Mouse (Mus musculus) left cerebral cortex, postnatal 4 days (tissue): ENCODE results near the gene Lrfn1. TPM values are rescaled to one million over a fixed set of nuclear protein-coding genes. Genes with fewer than 3 reads are reported as not detected.

Source experiments
- DNase-seq: peaks from one replicate; pipeline ENCODE4 v3.0.0-alpha.2; 2022
- intact Hi-C: fragments of 180-260 bp; cut with DNase I; formaldehyde crosslinking; loops from one replicate; pipeline ENCODE4 v1.15.1; 2025
- total RNA-seq, 2 experiments: library from RNA; stranded (reverse); gene quantifications; 2 replicates each; pipeline ENCODE4 v1.2.3; 2021

Lrfn1 gene
- total RNA-seq, 2 experiments from 2014 or later: 125 TPM

DNA sequence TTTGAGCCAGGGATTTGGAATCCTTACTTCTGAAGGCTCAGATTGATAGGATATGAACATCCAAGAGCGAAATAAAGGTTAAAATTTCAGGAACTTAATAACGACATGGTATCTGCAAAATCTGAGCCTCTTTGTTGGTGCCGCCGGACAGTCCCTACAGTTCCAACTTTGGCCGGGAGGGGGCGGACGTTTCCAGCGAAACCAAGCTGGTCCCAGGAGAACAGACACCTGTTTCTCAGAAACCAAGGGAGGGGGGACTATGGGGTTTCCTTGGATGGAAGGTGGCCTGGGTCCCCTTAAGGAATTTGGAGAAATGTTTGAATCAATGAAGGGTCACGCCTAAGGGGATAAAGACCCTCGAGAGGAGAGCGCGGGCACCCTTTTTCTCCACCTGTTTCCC, 5.3 kb upstream of the Lrfn1 start:
- intact Hi-C loops: loop anchor here (2.0 to 5.0 kb wide), 2 partner anchors 154 to 271 kb away; partner anchors contain the start of gene Fbxo17
- peak; percentile 82 for DNase-seq

- intact Hi-C loops: loop anchor here (2.0 to 5.0 kb wide), 2 partner anchors 154 to 270 kb away; partner anchors contain the start of gene Fbxo17
- peak; percentile 51 for DNase-seq
Observed at GRCm38 (mm10) chr7:28447101-28447830, 4.5 kb upstream of the Lrfn1 start.

DNA sequence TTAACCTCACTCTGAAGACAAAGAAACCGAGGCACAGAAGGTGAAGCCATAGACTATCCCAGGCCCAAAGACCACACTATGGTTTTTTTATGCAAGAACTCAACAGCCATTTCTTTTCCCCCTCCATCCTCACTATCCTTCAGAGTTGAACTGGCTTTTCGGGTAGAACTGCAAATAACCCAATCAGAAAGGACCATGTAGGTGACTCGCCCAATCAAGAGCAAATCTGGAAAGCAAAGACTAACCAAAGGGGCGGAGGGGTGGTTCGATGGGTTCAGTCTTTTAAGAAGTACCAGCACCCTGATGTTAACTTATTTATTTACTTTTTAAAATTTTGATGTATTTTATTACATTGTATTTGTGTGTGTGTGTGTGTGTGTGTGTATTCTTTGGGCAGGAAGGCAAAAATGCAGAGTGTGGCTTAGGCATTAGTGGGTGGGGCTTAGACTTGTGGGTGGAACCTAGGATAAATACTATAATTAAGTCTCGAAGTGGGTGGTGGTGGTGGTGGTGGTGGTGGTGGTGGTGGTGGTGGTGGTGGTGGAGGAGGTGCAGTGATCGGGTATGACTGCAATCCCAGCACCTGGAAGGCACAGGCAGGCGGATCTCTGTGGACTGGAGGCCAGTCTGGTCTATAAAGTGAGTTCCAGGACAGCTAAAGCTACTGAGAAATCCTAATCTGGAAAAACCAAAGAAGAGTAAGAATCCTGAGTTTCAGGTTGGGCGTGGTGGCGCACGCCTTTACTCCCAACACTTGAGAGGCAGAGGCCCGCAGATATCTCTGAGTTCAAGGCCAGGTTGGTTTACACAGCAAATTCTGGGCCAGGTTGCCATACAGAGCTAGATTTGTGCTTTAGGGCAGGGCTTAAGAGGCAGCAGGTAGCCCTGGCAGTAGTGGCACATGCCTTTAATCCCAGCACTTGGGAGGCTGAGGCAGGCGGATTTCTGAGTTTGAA, 3.6 kb upstream of the Lrfn1 start:
- no peak for DNase-seq
- intact Hi-C loops: loop anchor here (2.0 to 5.0 kb wide), 2 partner anchors 153 to 269 kb away; partner anchors contain the start of gene Fbxo17

DNA sequence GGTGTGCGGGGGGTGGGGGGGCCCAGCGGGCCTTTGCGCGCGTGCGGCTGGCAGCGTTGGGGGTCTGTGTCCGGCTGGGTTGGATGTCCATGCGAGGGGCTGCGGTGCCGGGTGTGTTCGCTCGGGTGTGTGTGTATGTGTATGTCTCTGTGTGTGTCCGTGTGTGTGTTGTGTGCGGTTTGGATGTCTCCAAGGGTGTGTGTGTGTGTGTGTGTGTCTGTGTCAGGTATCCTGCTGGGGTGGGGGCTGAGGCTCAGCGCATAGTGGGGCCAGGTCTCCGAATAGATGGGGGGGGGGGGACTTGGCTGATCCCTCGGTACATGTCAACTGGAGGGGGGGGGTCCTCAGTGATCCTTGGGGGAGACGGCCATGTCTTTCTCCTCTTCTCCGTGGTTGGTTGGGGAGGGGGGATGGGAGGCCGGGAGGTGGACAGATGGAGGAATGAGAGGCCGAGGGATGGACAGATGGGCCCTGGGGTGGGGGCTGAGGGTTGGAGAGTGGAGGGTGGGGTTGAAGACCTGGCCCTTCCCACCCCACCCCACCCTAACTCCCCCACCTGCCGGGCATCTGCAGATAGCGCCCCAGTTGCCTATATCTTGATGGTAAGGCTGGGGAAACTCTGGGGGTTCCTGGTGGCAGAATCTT, 703 bp downstream of the Lrfn1 start:
- intact Hi-C loops: no loop called here
- peak; percentile 63 for DNase-seq

- intact Hi-C loops: no loop called here
- DNase-seq: no peak
Observed at GRCm38 (mm10) chr7:28460361-28460760, 8.6 kb downstream of the Lrfn1 start.

GRCm38 (mm10) chr7:28462769-28463168, 11.0 kb downstream of the Lrfn1 start:
- DNase-seq: no peak
- intact Hi-C loops: no loop called here

DNA sequence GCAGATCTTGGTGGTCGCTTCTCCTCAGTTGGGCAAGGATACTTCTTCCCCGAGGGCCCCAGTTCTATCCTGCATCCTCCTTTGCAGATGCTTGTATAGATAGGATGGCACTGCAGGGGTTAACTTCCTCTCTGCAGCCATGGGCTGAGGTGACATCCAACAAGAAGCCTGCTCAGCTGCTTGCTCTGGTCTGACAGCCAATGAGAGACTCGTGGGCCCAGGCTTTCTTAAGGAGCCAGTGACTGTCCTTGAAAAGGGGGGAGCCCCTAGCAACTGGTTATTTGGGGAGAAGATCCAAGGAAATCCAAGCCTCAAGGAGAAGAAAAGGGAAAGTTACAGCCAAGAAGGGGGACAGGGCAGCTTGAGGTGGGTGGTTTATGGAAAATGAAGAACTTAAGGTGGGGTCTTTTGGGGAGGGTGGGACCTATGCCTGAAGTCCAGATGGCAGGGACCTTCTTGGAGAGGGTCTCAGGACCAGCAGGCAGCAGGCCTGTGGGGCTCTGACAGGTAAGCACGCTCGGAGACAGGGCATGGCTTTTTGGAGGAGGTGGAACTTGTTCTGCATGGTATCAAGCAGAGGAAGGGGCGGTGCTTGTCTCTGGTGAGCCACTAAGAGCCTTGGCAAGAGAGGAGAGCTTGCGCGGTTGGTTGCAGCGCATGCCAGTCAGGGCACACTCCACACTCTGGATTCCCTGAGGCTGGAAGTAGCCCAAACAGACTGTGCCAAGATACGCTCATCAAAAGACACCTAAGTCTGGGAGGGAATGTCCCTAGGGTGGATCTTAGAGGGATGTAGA, 12.8 kb downstream of the Lrfn1 start:
- intact Hi-C loops: no loop called here
- peak; percentile 85 for DNase-seq

GRCm38 (mm10) chr7:28466721-28467212, 15.0 kb downstream of the Lrfn1 start:
- no peak for DNase-seq
- intact Hi-C loops: no loop called here

- peak; percentile 42 for DNase-seq
Observed at GRCm38 (mm10) chr7:28467213-28467751, 15.5 kb downstream of the Lrfn1 start.

DNA sequence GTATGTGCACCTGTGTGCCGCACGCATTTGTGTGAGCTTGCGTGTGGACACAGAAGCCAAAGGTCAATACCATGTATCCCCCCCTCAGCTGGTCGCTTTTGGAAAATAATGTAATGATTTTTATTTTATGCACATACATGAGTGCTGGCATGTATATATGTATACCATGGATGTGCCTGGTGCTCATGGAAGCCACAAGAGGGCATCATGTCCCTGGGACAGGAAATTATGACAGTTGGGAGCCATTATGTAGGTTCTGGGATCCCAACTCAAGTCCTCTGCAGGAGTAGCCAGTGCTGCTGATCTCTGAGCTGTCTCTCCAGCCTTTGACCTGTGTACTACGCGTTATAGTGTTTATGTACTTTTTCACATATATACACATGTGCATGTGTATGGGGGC, 24.4 kb downstream of the Lrfn1 start:
- intact Hi-C loops: no loop called here
- no peak for DNase-seq

More at GRCm38 (mm10) chr7:28467213-28467751, 15.5 kb downstream of the Lrfn1 start:
- intact Hi-C loops: no loop called here

DNA sequence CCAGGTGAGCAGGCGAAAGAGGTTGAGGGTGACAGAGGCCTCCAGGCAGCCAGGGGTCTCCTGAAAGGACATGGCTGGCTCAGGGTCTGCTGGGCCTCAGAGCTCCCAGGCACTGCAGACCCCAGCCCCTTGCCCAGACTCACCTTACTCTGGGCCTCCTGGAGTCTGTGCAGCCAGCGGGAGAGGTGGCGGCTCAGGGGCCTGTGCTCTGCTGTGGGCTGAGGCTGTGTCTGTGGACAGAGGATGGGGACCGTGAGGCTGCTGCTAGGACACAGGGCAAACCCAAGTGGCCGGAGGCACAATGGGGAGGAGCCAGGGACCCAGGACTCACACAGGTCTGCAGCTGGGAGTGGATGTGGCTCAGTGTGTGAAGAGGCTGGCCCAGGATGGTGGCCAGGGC, 25.6 kb downstream of the Lrfn1 start:
- no peak for DNase-seq
- intact Hi-C loops: no loop called here

DNA sequence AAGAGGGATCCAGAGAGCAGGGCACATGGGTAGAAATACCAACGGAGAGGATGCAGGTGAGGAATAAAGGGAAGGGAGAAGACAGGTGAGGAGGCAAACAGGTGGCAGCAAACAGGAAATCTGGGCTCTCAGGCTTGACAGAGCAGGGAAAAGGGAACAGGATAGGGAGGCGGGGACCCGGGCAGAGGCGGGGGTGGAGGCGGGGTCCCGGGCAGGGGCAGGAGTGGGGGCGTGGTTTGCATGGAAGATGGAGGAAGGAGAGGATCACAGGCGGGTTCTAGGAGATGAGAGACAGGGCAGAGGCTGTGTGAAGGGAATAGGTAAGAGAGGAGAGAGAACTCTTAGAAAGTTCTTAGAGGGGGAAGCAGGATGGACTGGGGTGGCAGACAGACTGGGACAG, 27.1 kb downstream of the Lrfn1 start:
- DNase-seq: no peak
- intact Hi-C loops: no loop called here

- intact Hi-C loops: no loop called here
- DNase-seq: no peak
Observed at GRCm38 (mm10) chr7:28482854-28483253, 31.1 kb downstream of the Lrfn1 start.

DNA sequence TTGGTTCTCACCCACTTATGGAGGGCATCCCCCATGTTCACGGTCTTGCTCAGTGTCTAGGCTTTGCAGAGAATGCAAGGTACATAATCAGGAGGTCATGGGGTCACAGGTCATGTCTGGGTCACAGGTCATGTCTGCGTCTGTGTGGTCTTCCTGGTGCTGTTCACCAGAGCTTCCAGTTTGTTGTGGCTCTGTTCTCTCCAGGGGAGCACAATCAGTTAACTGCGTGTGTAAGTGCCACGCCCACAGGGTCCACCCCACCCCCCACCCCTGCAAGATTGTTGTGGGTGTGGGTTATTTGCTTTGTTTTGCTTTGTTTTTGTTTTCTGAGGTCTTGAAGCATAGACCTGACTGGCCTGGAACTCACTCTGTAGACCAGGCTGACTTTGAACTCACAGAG, 32.4 kb downstream of the Lrfn1 start:
- intact Hi-C loops: no loop called here
- DNase-seq: no peak

DNA sequence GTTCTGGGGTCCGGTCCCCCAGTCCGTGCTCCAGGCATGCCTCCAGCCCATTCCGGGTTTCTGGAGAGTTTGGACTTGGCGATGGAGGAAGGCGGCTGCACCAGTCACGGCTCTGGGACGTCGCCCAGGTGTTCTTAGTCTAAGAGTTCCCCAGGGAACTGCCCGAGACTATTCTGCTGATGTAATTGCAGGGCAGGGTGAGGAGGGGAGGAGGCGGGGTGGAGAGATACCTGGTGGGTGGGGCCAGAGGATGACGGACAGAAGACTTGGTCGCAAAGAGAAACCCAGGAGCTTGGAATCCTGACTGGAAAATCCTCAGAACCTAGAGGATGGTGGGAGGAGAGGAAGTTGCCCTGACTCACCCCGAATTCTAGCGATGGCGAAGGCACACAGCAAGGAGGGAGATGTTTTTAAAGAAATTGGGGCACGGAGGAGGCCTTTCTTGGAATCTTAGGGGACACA, 36.3 kb downstream of the Lrfn1 start:
- intact Hi-C loops: no loop called here
- peak; percentile 10 for DNase-seq

DNA sequence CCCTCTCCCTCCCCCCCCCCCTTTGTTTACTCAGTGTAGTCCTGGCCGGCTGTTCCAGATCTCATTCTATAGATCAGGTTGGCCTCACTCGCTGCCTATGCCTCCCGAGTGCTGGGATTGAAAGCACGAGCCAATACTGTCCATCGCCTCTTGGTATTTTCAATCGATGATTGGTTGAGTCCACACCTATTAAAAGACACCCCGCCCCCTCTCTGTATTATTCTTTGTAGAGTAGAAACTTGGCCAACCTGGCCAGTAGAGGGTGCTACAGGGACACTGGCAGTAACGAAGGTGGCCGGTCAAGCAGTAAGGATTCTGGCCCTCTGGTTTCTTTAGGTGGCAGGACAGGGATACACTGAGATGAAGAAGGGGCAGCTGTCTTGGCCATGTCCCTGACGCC, 38.6 kb downstream of the Lrfn1 start:
- peak; percentile 72 for DNase-seq
- intact Hi-C loops: no loop called here

DNA sequence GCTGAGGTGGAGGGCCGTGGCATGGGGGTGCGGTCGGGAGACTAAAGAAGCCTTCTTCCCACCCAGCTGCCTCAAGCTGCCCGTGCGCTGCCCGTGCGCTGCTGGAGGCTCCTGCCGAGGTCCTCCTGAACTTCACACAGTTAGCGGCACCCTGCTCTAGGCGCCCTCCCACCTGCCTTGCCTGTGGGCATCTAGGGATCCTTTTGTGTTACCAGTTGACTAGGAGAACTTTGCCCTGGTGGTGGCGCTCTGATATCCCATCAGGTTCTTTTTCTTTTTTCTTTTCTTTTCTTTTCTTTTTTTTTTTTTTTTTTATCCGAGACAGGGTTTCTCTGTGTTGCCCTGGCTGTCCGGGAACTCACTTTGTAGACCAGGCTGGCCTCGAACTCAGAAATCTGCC, 39.1 kb downstream of the Lrfn1 start:
- DNase-seq: no peak
- intact Hi-C loops: no loop called here

DNA sequence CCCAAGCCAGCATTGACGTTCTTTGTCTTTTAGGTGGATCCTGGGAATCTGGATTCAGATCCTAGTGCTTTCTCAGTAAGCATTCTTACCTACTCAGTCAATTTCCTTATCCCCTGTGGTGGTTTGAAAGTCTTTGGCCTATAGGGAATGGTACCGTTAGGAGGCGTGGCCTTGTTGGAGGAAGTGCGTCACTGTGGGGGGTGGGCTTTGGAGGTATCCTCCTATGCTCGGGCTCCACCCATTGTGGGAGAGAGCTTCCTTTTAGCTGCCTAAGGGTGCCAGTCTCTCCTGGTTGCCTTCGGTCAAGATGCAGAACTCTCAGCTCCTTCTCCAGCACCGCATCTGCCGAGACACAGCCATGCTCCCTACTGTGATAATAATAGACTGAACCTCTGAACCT, 40.5 kb downstream of the Lrfn1 start:
- intact Hi-C loops: no loop called here
- no peak for DNase-seq

- DNase-seq: no peak
- intact Hi-C loops: no loop called here
Observed at GRCm38 (mm10) chr7:28495426-28495825, 43.6 kb downstream of the Lrfn1 start.

DNA sequence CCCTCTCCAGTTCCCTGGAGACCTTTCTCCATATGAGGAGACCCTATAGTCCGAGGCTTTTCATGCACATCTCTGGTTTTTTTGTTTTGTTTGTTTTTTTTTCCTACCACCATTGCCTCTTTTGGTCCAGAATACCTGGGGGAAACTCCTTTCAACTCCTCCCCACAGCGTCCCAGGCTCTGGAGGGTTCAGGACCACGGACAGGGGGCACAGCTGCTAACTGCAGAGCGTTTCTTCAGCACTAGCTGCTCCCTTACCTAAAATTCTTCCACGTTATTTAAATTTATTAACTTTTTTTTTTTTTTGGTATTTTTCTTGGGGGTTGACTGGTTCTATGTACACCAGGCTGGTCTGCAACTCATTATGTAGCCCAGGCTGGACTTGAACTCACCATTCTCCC, 53.8 kb downstream of the Lrfn1 start:
- intact Hi-C loops: no loop called here
- DNase-seq: no peak
